Mouse (Mus musculus): ENCODE measurements around the gene Tcte1. TPM values are rescaled to one million over a fixed set of nuclear protein-coding genes. Genes with fewer than 3 reads are reported as not detected.

Gene Tcte1
- total RNA-seq, 2 experiments from 2014 or later: 1.1 to 1.3 TPM

- intact Hi-C loops (cut with DNase I): loop anchor here (1.0 kb wide), 1 partner anchor 8 kb away; no protein-coding TSS in a partner anchor
- peak; percentile 71 to 78 for DNase-seq (ENCODE audit: extremely low spot score in 1 of 2, low spot score in 2 of 2)
- TF ChIP-seq CTCF (IDR thresholded peaks at IDR 0.05): no peak; the same call in none of the 2 replicates
- Histone ChIP-seq H3K4me3 (peak overlapping the region; percentile 100), H3K27ac (peak overlapping the region; percentile 99)
Observed at GRCm38 (mm10) chr17:45572103-45573086, 49.2 kb downstream of the Tcte1 start.

DNA sequence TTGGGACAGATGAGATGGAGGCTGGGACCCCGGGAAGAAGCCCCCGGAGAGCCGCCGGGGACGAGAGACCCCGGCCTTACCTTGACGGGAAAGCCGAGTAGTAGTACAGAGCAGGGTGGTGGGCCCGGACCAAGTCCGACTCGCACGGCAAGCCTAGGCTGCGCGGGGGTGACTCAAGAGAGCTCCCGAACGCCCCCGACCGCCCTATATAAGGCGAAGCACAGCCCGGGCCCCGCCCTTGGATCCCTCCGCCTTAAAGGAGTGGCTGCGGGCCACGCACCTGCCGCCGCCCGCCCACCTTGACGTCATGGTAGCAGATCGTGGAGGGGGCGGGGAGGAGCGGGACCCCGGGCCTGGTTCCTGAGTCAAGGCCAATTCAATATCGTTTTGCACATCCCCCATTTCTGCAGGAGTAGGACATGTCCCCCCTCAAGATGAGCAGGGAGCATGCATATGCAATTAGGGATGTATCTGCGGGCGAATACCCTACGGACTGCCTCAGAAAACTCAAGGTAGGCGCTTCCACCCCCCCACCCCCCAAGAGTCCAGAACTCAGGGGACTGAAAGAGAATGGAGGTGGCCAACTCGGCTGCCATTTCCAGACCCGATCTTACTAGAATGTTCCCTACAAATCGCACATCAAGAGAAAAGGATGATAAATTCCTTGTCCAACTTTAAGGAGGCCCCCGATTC lies 50.0 kb downstream of the Tcte1 start, which contains the start of gene Hsp90ab1:
Gene Hsp90ab1 (minus strand): TSS at position 185 of the 693 bp plus-strand sequence.
- DNase-seq (ENCODE audit: extremely low spot score in 1 of 2, low spot score in 2 of 2): peak; percentile 100
- peak within 1 kb of the TSS; percentile 100 for H3K4me3 ChIP-seq
- no peak for TF ChIP-seq CTCF (IDR thresholded peaks at IDR 0.05)
- H3K27ac ChIP-seq: peak within 1 kb of the TSS; percentile 99
- intact Hi-C loops (cut with DNase I): no loop called here

- intact Hi-C loops (cut with DNase I): loop anchor here (2.0 kb wide), 1 partner anchor 57 kb away; no protein-coding TSS in a partner anchor
- H3K27ac ChIP-seq: peak overlapping the region; percentile 99
- peak overlapping the region; percentile 100 for H3K4me3 ChIP-seq
- no peak for TF ChIP-seq CTCF (IDR thresholded peaks at IDR 0.05)
- peak; percentile 97 to 98 for DNase-seq (ENCODE audit: extremely low spot score in 1 of 2, low spot score in 2 of 2)
Observed at GRCm38 (mm10) chr17:45573780-45574123, 50.5 kb downstream of the Tcte1 start.

DNA sequence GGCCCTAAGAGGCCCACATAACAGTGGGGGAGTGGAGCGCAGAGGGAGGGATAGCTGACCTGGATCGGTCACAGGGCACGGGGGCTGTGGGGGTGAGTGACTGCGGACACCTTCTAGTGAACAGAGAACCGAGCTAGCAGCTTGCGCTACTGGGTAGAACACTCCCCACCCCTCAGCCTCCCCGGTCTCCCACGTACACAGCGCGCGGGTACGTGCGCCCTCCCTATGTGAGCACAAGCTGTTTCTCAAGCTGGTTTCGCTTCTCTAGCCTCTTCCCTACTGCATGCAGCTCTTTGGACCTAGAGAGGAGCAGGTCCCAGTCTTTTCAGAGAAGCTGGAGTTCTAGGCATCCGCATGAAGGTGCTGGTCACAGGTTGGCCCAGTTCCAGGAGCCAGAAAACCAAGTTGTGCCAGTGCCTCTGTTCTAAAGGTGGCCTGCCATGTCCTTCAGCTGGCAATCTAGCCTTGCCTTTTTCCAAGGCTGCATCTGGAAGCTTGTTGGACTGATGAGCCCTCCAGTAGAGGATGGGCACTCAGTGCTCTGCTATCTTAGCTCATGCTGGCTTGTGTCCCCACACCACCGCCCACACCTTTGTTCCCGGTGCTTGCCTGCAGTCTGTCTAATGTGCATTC lies 51.0 kb downstream of the Tcte1 start:
- Histone ChIP-seq H3K27ac (peak overlapping the region; percentile 99), H3K4me3 (peak overlapping the region; percentile 100)
- TF ChIP-seq CTCF (IDR thresholded peaks at IDR 0.05): no peak
- peak; percentile 77 to 79 for DNase-seq (ENCODE audit: extremely low spot score in 1 of 2, low spot score in 2 of 2)
- intact Hi-C loops (cut with DNase I): loop anchor here (2.0 kb wide), 1 partner anchor 57 kb away; no protein-coding TSS in a partner anchor

DNA sequence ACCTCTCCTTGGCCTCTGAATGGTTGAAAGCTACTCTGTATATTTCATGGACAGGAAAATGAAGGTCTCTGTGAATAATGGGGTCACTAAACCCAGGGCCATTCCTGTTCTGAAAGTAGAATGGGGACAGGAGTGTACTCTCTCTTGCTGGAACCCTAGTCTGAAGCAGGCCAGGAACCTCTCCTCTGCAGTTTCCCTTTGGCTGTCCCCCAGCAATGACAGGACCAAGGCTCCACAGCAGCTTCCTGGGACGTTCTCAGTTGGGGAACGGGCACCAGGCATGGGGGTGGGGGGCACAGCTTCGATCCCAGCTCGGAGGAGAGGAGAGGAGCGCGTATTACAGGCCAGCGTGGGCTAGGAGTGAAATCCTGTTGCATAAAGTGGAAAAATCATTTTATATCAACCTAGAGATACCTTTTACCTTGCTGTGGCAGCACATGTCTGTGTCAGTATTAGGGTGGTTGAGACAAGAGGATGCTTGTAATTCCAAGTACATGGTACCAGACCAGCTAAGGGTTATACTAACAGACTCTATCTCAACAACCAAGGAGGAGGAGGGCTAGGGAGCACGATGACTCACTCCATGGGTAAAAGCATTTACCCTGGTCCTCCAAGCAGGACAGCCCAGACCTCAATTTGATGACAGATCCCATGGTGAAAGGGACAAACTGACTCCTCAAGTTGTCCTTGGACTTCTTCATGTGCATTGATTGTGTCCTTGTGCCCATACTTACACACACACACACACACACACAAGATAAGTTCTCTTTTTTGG lies 52.1 kb downstream of the Tcte1 start:
- TF ChIP-seq CTCF (IDR thresholded peaks at IDR 0.05): no peak
- DNase-seq (ENCODE audit: extremely low spot score in 1 of 2, low spot score in 2 of 2): no peak
- intact Hi-C loops (cut with DNase I): loop anchor here (2.0 kb wide), 1 partner anchor 55 kb away; no protein-coding TSS in a partner anchor
- Histone ChIP-seq H3K27ac (peak overlapping the region; percentile 61; the same call in 1 of the 2 replicates), H3K4me3 (no peak overlapping the region)

- no peak for DNase-seq (ENCODE audit: extremely low spot score in 1 of 2, low spot score in 2 of 2)
- H3K27ac ChIP-seq: no peak overlapping the region
- TF ChIP-seq CTCF (IDR thresholded peaks at IDR 0.05): no peak
- intact Hi-C loops (cut with DNase I): no loop called here
- no peak overlapping the region for H3K4me3 ChIP-seq
Observed at GRCm38 (mm10) chr17:45578242-45578641, 55.0 kb downstream of the Tcte1 start.

DNA sequence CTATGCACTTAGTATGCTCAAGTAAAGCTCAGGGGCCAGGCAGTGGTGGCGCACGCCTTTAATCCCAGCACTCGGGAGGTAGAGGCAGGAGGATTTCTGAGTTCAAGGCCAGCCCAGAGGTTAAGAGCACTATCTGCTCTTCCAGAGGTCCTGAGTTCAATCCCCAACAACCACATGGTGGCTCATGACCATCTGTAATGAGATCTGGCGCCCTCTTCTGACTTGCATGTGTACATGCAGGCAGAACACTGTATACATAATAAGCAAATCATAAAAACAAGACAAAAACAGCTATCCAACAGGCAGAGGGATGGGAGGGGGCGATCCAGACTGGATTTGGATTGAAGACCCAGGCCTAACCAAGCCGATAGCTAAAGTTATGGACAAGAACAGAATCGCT lies 55.6 kb downstream of the Tcte1 start:
- TF ChIP-seq CTCF (IDR thresholded peaks at IDR 0.05): peak; percentile 54
- intact Hi-C loops (cut with DNase I): no loop called here
- Histone ChIP-seq H3K4me3 (no peak overlapping the region), H3K27ac (no peak overlapping the region)
- no peak for DNase-seq (ENCODE audit: extremely low spot score in 1 of 2, low spot score in 2 of 2)

- TF ChIP-seq CTCF (IDR thresholded peaks at IDR 0.05): no peak
- Histone ChIP-seq H3K4me3 (no peak overlapping the region), H3K27ac (no peak overlapping the region)
- intact Hi-C loops (cut with DNase I): no loop called here
- no peak for DNase-seq (ENCODE audit: extremely low spot score in 1 of 2, low spot score in 2 of 2)
Observed at GRCm38 (mm10) chr17:45579554-45579953, 56.3 kb downstream of the Tcte1 start.

- intact Hi-C loops (cut with DNase I): loop anchor here (5.0 kb wide), 1 partner anchor 141 kb away; no protein-coding TSS in a partner anchor
- Histone ChIP-seq H3K4me3 (no peak overlapping the region), H3K27ac (peak overlapping the region; percentile 54; the same call in 1 of the 2 replicates)
- no peak for TF ChIP-seq CTCF (IDR thresholded peaks at IDR 0.05)
- DNase-seq (ENCODE audit: extremely low spot score in 1 of 2, low spot score in 2 of 2): no peak
Observed at GRCm38 (mm10) chr17:45580958-45581477, 57.8 kb downstream of the Tcte1 start.

DNA sequence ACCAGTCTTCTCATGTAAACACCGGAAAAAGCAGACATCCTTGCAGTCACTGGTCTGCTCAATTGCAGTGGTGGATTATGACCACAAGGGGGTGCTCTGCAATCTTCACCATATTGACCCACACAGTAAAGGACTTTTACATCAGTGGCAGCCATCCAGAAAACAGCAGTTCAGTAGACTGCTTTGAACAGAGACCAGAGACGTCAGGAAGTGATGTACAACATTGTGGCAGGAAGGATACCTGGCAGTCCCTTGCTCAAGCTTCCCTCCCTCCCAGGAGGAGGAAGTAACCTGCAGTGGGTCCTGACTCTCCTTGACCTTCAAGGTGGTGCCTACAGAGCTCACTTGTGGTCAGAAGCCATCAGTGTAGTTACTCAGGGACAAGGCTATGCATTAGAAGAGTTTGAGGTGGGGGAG lies 58.3 kb downstream of the Tcte1 start:
- H3K4me3 ChIP-seq: no peak overlapping the region
- intact Hi-C loops (cut with DNase I): loop anchor here (5.0 kb wide), 1 partner anchor 141 kb away; no protein-coding TSS in a partner anchor
- no peak overlapping the region; the same call in 1 of the 2 replicates for H3K27ac ChIP-seq
- DNase-seq (ENCODE audit: extremely low spot score in 1 of 2, low spot score in 2 of 2): peak in 1 of 2 experiments; percentile 58
- peak; percentile 93 for TF ChIP-seq CTCF (IDR thresholded peaks at IDR 0.05)

Measured in left cerebral cortex, adult 2 months (tissue).